Mouse (Mus musculus) right cerebral cortex, postnatal 36 days (tissue): Measurements from ENCODE around the gene Vmn1r51.
"Not testable (repeated sequence)": the region's sequence is repeated elsewhere in the genome, so short reads cannot be mapped to it uniquely, and the experiment has no call there.

Source experiments
- DNase-seq, 2 experiments: peaks; one replicate each; pipeline ENCODE4 v3.0.0; 2022; ENCODE audit warnings: low spot score in 2 of 2, mixed read lengths in 1 of 2

Vmn1r51 gene

DNA sequence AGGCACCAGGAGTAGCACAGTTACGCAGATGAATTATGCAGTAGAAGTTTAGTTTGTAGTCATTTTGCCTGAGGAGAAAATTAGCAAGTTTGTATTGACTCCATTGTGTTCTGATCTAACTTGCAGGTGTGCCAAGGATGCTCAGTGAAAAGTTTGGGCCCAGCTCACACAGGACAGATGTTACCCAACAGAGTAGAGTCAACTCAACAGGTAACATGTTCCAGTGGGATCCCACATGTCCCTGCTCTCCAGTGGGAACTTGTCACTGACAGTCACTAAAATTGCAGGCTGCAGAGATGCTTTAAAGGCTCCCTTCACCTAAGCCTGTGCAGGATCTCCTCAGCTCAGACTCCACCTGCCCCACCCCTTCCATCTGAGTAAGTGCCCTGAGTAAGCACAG is at the start of gene Vmn1r51:
Vmn1r51 (plus strand) TSS at position 301 of the 400 bp plus-strand sequence.
- not testable (repeated sequence) for DNase-seq

DNA sequence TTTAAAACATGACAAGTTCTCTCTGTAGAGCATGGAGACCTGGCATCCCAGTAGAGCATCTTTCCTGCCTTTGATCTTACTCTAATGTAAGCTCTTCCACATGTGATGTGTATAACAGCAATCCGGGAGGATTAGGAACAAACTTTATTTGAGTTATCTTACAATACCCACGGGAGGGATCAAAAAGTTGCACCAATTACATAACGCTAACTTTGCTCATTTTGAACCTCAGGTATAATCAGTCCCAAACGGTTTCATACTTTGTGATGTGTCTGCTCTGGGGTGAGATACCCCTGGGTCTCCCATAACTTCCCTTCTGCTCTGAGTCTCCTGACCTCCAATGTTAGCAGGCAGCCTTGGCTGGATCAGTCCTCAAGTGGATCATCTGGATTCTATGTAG is 44.0 kb upstream of the Vmn1r51 start, which contains the start of gene Vmn1r49:
Vmn1r49 (minus strand) TSS at position 101 of the 400 bp plus-strand sequence.
- DNase-seq: no peak

DNA sequence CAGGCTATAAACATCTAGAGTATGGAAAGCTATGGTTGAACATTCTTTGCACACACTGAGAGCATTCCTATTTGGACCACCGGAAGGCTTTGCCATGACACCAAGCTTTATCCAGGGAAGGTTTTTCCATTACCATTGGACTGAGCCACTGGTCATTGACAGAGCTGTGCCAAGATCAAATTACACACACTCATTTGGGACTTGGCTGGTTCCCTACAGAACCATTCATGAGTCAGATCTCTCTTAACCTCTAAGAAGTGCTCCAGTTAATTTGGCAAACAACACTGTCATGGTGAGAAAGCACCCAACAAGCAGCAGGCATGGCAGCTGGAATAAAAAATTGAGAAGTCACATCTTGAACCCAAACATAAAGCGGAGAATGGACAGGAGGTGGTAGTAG is 21.8 kb upstream of the Vmn1r51 start:
- DNase-seq: no peak

DNA sequence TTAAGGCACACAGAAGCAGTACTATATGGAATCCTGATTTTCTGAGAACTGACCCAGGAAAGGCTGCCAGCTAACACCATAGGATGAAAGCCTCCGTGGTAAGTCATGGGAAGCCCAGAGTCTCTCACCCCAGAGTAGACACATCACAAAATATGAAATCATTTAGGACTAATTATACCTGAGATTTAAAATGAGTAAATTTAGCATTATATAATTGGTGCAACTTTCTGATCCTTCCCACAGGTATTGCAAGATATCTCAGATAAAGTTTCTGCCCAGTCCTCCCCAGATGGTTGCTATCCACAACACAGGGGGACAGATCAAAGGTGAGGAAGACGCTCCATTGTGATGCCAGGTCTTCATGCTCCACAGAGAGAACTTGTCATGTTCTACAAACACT is 21.3 kb upstream of the Vmn1r51 start, which contains the start of gene Vmn1r50:
Vmn1r50 (plus strand) TSS at position 301 of the 400 bp plus-strand sequence.
- DNase-seq: no peak

DNA sequence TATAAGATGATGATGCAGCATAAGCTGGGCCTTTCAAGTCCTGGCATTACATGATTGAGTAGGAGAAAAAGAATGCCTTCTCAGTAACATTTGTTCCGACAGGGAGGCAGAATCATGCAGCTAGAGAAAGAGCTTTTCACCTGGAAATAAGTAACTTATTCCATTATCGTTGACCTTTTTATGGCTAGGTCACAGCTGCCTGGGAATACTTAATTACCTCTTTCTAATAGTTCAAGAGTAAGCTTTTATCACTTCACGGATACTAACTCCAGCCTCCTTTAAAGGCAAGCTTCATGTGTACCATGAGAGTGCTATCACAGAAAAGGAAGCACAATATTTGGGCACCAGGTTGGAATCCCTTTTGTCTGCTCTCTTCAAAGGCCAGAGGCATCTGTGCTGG is 37.7 kb downstream of the Vmn1r51 start:
- no peak for DNase-seq

DNA sequence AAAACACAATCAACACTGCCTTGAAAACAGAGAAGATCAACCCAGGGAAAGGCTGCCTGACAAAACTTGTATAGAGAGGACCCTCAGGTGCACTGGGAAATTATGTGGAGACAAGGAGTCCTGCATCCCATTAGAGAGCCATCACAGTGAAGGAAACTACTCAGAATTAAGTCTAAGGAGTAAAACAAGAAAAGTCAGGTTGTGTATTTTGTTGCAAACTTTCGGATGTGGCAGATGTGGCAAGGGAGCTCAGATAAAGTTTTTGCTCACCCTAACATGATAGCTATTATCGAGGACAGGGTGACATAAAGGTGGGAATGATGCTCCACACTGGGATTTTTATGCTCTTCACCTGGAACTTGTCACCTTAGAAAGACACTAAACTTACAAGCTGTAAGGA is 52.1 kb downstream of the Vmn1r51 start, which contains the start of gene Vmn1r52:
Vmn1r52 (plus strand) TSS at position 301 of the 400 bp plus-strand sequence.
- DNase-seq: no peak
